Comparison of ENCODE assay signal across 8 mouse cellular contexts in genomic region chr15:3270646-3271077, GRCm38 (mm10). TPM values are rescaled to one million over a fixed set of nuclear protein-coding genes. Genes with fewer than 3 reads are reported as not detected.
DNase-seq lines count a peak whose midpoint lies in the region; ATAC-seq and TF ChIP-seq lines count a peak whose summit lies in the region.

No protein-coding gene starts in this region.

- H3K27me3 ChIP-seq in forebrain, embryonic 13.5 days, result no peaks in the 10 kb centered on the region
- no peaks in the 10 kb centered on the region for H3K27me3 ChIP-seq in neural tube, embryonic 15.5 days (replicated peaks)

- peak overlapping the region; percentile 44 for H3K4me2 ChIP-seq in forebrain, embryonic 13.5 days
- H3K4me2 ChIP-seq in neural tube, embryonic 15.5 days, result peak overlapping the region; percentile 54

- H3K27ac ChIP-seq in forebrain, embryonic 13.5 days, result no peak overlapping the region
- peak overlapping the region; percentile 71; the same call in 1 of the 2 replicates for H3K27ac ChIP-seq in neural tube, embryonic 15.5 days (replicated peaks)

- intact Hi-C loops in heart, postnatal 14 days (cut with DNase I), result loop anchor here (5.0 kb wide), 1 partner anchor 43 kb away; no protein-coding TSS in a partner anchor

- peaks cover 6% of the 10 kb centered on the region; the same call in 1 of the 2 replicates for H3K4me1 ChIP-seq in forebrain, embryonic 13.5 days
- peaks cover 12% of the 10 kb centered on the region for H3K4me1 ChIP-seq in lung, adult 2 months (ENCODE audit: control insufficient read depth, insufficient read depth, low read length)
- peaks cover 4% of the 10 kb centered on the region for H3K4me1 ChIP-seq in neural tube, embryonic 15.5 days

- 0 out of 2 replicates have a peak, but pooled peaks have one; percentile 31 for ATAC-seq in cerebellum, adult (ENCODE audit: insufficient number of reproducible peaks, low FRiP score, low TSS enrichment)
- ATAC-seq in forebrain, embryonic 13.5 days, result peak; percentile 30; the same call in 1 of the 2 replicates
- peak; percentile 79; the same call in 1 of the 2 replicates for ATAC-seq in neural tube, embryonic 15.5 days (ENCODE audit: low FRiP score)

- 4% methylated on average over 12 of the region's 12 CpGs for WGBS in forebrain, embryonic 13.5 days
- WGBS in large intestine, adult 2 months, result under 1% methylated on average over 12 of the region's 12 CpGs
- under 1% methylated on average over 12 of the region's 12 CpGs for WGBS in lung, adult 2 months
- WGBS in neural tube, embryonic 15.5 days, result 1% methylated on average over 12 of the region's 12 CpGs

- TF ChIP-seq POLR2A in lung, adult 2 months (IDR thresholded peaks at IDR 0.05; ENCODE audit: borderline replicate concordance, extremely low read depth, low read depth, low read length), result peak; percentile 100

- peak overlapping the region; percentile 23 for H3K4me3 ChIP-seq in forebrain, embryonic 13.5 days
- H3K4me3 ChIP-seq in lung, adult 2 months (replicated peaks; ENCODE audit: extremely low read depth, low read depth, low read length), result peak overlapping the region; percentile 92
- peak overlapping the region; percentile 32 for H3K4me3 ChIP-seq in neural tube, embryonic 15.5 days (replicated peaks)

- no peak overlapping the region for H3K9ac ChIP-seq in forebrain, embryonic 13.5 days
- no peak overlapping the region; the same call in 1 of the 2 replicates for H3K9ac ChIP-seq in neural tube, embryonic 15.5 days (replicated peaks)

- no peaks in the 10 kb centered on the region for H3K9me3 ChIP-seq in forebrain, embryonic 13.5 days (replicated peaks)
- no peaks in the 10 kb centered on the region for H3K9me3 ChIP-seq in neural tube, embryonic 15.5 days (replicated peaks)

- TF ChIP-seq CTCF in lung, adult 2 months (IDR thresholded peaks at IDR 0.05; ENCODE audit: insufficient read depth, low read length), result no peak

- no peaks in the 10 kb centered on the region for H3K36me3 ChIP-seq in forebrain, embryonic 13.5 days (ENCODE audit: poor library complexity, severe bottlenecking)
- no peaks in the 10 kb centered on the region for H3K36me3 ChIP-seq in neural tube, embryonic 15.5 days

- DNase-seq in ES-CJ7 (ENCODE audit: low read depth, low spot score), result peak; percentile 80
- peak; percentile 83 to 84 for DNase-seq in heart, postnatal 14 days
- DNase-seq in large intestine, adult 2 months (ENCODE audit: low read depth, low spot score), result peak; percentile 84
- peak; percentile 89 for DNase-seq in lung, adult 2 months
- DNase-seq in thymus, postnatal 0 days (ENCODE audit: low spot score), result peak; percentile 78

RNA-seq across cellular contexts. Expression of gene Selenop, which starts 2.3 kb away (rescaled TPM):
- polyA plus RNA-seq in forebrain, embryonic 13.5 days (2015; fragmentation: Nextera tagmentation; extraction: Ambion mirVana), result 39.7 and 46.8 TPM in 2 replicates
- total RNA-seq in heart, postnatal 14 days (2021), result 100 to 1,000 TPM; 304 to 322 TPM
- 485 and 779 TPM in 2 replicates for polyA plus RNA-seq in large intestine, adult 2 months (2012; rRNA removed)
- 308 and 329 TPM in 2 replicates for polyA plus RNA-seq in lung, adult 2 months (2012; rRNA removed)
- polyA plus RNA-seq in neural tube, embryonic 15.5 days (2015; fragmentation: Nextera tagmentation; extraction: Ambion mirVana), result 142 and 158 TPM in 2 replicates
- polyA plus RNA-seq in thymus, postnatal 0 days (2015; fragmentation: Nextera tagmentation; extraction: Ambion mirVana), result 151 and 156 TPM in 2 replicates

RNA-seq across cellular contexts. Expression of gene Ccdc152, which starts 32.7 kb away (rescaled TPM):
- not detected in 2 replicates for polyA plus RNA-seq in forebrain, embryonic 13.5 days (2015; fragmentation: Nextera tagmentation; extraction: Ambion mirVana)
- under 1 TPM; 0.22 to 0.36 TPM for total RNA-seq in heart, postnatal 14 days (2021)
- 2.9 and 4.7 TPM in 2 replicates for polyA plus RNA-seq in large intestine, adult 2 months (2012; rRNA removed)
- polyA plus RNA-seq in lung, adult 2 months (2012; rRNA removed), result 0.66 and 0.98 TPM in 2 replicates
- polyA plus RNA-seq in neural tube, embryonic 15.5 days (2015; fragmentation: Nextera tagmentation; extraction: Ambion mirVana), result 0.28 TPM in 1 of 2 replicates, not detected in the other
- 0.39 and 0.42 TPM in 2 replicates for polyA plus RNA-seq in thymus, postnatal 0 days (2015; fragmentation: Nextera tagmentation; extraction: Ambion mirVana)

Comparison
In these comparisons a context has a peak if more than half of its experiments do, and no peak if none do; other contexts are left out.
1. H3K4me3 ChIP-seq: peak in every context shown above with its lines; median percentile 92 in lung, adult 2 months; 32 in neural tube, embryonic 15.5 days; 23 in forebrain, embryonic 13.5 days.